Mouse (Mus musculus) liver, adult (tissue): Measurements from ENCODE around the gene Rbpjl.

Source experiments
- GATA4 ChIP-seq: IDR thresholded peaks from 2 replicates; pipeline ENCODE4 v1.6.1; 2014; ENCODE audit warnings: mild to moderate bottlenecking, low read length; ENCODE audit not compliant: insufficient replicate concordance

Gene Rbpjl

DNA sequence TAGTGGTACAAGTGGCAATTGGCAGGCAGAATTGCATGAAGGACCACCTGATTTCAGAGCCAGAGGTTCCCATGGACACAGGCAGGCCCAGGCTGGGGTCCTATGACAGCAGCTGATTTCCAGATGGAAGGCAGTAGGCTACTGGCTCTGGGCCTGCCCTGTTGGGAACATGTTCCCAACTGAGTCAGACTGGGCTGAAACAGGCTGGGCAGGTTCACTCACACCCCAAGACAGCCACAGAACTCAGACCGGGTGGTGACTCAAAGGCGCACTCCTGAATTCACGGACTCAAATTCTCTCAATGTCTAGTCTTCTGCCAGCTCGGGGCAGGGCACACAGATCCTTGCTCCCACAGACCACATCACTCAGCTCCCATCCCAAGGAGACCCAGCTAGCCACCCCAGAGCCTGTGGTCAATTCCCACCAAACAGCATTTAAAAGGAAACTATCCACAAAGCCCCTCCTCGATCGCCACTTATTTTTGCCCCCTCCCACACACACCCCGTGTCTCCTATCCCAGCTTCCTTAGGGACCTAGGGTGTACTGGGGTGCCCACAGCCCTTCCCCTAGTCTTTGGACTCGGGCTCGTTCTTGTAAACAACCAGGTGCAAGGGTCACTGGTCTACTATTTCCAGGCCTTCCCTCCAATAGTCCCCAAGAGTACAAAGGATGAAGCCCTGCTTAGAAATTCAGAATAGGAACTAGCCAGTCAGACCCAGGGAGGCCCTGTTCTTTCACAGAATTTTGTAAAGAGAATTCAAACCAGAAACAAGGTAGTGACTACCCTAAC lies 28.9 kb downstream of the Rbpjl start:
- no peak for TF ChIP-seq GATA4

GRCm38 (mm10) chr2:164432541-164433191 lies 29.7 kb downstream of the Rbpjl start:
- TF ChIP-seq GATA4 = no peak

- TF ChIP-seq GATA4 = peak; percentile 97
These were observed 30.4 kb downstream of the Rbpjl start for GRCm38 (mm10) chr2:164433278-164433895.

DNA sequence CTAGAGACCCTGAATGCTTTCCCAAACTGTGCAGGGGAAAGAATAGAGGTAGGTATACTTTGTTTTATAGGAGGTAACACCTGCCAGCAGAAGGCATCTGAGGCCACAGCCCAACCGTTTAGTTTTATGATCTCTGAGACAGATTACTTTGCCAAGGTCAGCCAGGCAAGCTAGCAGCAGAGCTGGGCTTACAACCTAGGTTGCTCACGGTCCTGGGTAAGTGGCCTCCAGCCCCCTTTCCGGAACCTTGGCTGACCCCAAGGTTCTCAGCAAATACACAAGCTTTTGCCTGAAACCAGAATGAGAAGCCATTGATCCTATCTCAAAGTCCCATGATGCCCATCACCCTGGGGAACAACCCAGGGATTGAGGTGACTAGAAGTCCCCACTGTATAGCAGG lies 31.7 kb downstream of the Rbpjl start:
- TF ChIP-seq GATA4 = no peak

DNA sequence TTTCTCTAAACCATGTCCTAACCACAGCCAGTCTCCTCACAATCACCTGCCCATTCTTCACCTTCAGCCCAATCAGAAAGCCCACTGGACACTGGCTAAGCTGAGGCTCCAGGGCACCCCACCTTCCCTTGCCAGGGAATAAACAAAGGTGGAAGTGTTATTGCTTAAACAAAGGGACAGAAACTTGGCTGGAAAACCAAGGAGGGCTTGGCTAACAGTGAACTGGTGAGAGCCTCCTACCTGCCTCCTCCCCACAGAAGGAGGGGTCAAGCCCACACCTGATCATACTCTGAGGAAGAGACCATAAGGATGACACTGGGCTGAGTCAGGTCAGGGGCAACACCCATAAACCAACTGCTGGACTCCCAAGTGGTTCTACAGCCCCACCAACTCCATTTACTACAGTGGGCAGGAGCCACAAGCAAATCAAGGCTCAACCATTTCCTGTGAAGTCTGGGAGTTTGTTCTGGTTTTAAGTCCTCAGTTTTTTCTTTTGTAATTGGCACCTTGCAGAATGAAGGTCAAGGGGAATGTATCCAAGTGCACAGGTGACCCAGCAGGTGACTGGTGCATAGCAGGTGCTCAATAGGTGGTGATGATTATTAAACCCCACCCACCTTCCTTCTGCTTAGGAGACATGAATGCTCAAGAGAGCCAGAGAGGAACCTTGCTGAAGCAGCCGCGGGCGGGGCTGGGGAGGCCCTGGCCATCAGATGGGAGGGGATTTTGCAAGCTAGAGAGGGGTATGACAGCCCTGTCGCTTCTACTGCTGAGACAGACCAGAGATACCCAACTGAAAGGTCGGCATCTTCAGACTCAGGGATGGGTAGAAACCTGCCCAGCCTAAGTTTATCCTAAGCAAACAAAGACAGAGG lies 32.5 kb downstream of the Rbpjl start:
- TF ChIP-seq GATA4 = no peak

- no peak for TF ChIP-seq GATA4
These were observed 33.4 kb downstream of the Rbpjl start for GRCm38 (mm10) chr2:164436215-164436913.

DNA sequence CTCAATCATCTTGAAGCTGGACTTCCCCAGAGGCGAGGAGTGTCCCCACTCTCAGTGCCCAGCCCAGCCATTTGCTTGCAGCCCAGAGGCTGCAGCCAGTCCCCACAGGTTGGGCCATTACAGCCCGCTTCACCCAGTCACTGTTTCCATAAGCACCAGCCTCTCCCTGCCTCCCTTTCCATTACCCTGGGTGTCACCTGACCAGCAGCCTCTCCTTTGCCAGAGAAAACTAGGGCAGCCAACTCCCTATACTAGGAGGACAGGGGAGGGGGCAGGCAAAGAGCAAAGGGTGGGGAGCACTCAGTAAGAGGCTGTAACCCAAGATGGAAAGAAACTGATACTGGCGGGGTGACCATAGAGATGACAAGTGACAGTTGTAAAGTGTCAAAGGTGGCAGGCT lies 34.0 kb downstream of the Rbpjl start:
- no peak for TF ChIP-seq GATA4

- no peak for TF ChIP-seq GATA4
These were observed 34.8 kb downstream of the Rbpjl start for GRCm38 (mm10) chr2:164437710-164438109.

DNA sequence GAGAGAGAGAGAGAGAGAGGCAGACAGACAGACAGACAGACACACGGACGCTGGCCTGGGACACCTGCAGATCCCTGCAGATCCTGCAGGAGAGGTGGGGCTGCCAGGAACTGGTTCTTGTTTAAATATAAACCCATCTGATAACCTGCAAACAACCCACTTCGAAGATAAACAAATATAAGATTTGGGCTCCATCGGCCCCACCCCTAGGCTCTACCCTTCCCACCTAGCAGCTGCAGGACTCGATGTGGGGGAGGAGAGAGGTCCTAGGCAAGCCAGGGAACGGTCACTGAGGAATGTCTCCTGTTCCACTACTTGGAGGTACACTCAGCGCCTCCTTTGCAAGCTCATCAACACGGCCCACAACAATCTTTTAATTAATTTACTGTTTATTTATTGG lies 35.3 kb downstream of the Rbpjl start:
- no peak for TF ChIP-seq GATA4

DNA sequence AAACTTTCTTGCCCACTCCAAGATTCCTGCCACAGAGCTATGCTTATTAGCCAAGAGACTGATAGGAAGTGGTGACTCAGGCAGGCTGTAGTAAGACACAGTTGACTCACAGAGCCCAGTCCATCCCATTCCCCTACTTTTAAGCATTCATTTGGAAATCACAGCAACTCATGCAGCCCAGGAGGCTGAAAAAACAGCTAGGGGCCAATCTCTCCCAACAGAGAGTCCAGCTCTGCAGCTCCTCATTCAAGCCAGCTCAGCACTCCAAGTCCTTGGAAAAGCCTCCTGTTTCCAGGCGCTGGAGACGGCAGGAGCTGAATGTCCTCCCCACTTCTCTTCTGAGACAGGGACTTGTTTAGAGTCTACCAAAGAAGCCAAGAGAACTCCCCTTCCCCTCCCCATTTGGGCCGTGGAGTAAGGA lies 36.1 kb downstream of the Rbpjl start:
- TF ChIP-seq GATA4 = no peak

DNA sequence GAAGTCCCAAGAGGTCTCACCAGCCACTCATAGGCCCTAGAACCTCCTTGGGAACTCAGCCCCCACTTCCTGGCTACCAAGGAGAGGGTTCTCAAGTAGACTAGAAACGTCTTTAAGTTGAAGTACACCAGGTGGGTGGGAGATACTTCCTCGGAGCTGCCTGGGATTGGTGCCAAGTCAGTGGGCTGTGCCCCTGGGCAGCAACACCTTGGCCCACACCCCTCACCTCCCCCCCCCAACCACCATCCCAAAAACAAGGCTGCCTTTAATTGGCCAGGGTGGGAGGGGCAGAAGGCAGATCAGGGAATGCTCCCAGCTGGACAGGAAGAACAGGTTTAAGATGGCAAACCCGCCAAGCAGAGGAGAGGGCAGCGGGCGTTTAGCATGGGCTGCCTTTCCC lies 37.4 kb downstream of the Rbpjl start:
- no peak for TF ChIP-seq GATA4

DNA sequence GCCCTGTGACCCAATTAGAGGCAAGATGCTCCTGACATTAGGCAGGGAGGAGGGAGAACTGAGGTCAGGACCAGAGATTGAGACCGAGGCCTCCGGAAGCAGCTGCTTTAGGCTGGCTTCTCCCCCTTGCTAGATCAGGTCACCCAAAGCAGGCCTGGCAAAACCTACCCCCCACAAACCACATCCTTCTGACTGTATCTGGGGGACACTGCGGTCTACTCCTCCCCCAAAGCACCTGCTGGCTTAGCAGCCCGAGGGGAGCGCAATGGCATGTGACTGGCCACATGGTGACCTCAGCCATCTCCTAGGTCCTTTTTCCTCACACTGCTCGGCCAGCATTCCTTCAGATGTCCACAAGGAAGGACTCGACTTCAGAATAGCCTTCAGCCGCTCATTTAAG lies 38.2 kb downstream of the Rbpjl start:
- TF ChIP-seq GATA4 = no peak

DNA sequence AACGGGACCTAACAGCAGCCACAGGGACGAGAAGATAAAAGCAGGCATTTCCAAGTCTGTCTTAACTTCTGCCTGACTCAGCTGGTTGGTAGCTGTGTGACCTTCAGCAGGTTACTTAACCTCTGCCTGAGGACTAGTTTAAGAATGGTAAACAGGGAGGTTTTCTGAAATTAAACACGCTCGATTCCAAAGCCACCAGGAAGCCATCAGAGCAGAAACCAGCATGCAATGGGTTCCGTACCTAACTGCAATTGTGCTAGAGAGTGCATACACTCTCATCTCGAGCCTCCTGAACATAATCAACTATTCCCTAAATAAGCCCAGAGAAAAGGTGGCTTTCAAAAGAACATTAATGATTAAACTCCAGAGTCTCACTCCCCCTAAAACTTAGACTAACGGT lies 38.8 kb downstream of the Rbpjl start:
- no peak for TF ChIP-seq GATA4

DNA sequence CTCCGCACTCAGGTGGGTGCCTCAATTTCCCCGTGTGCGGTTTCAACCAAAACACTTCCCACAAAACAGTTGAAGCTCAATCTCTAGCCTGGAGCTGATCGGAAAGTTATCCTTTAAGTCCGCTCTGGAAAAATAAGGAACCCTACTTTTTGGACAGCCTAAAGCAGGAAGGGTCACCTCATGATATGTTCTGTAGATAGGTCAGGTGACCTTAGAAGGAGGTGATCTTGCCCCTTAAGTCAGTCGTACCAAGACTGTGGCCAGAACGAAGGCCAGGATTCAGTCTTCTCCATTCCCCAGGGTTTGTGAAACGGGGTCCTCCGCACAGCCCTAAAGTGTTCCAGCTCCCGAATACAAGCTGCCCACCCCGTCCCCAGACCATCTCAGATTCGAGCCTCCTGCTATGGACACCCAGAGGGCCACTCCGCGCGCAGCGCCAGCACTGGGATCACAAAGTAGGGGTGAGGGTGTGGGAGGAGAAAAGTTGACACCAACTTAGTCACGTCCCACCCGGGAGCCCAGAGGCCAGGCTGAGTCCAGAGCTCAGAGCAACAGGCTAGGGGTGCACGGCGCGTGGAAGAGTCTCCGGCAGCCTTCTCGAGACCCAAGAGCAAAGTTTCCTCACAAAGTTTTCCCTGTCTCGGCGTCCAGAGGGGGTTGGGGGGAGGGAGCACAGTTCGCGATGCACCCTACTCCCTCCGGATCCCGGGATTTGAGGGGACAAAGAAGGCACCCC lies 39.5 kb downstream of the Rbpjl start:
- TF ChIP-seq GATA4 = no peak
